16 mouse cellular contexts compared by ENCODE assay signal in the genomic region with DNA sequence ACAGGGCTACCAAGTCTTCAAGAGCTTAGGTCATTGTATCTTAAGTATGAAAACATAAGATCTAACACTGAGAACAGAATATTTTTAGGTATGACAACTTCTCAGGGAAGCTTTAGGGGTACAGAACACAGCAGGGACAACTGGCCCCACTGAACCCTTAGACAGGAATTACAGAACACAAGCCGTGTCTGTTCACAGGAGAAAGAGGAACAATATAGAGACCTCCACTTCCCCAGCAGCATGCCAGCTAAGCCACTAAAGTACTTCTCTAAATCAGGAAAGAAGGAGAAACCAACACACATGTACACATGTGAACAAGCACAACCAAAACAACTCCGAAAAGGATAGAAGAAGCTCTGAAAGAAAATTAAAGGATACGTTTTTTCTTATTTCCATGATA. TPM values are rescaled to one million over a fixed set of nuclear protein-coding genes. Genes with fewer than 3 reads are reported as not detected.
DNase-seq lines count a peak whose midpoint lies in the region; ATAC-seq and TF ChIP-seq lines count a peak whose summit lies in the region.
"Had no signal": no experiment of that assay in that cellular context is flagged by ENCODE, and none has a peak within 500 bp of the region (broad histone marks: within the 10 kb centered on the region; RNA-seq: fewer than 3 reads in every experiment).

No protein-coding gene starts in this region.

- no peak for DNase-seq in layer of hippocampus, adult 2 months (ENCODE audit: low spot score in 2 of 2)
- no peak for DNase-seq in layer of hippocampus, postnatal 25 days (ENCODE audit: extremely low spot score in 1 of 2, low spot score in 1 of 2)
- peak; percentile 24 for DNase-seq in A20 (ENCODE audit: low read depth, low spot score)
- DNase-seq in ovary, postnatal 14 days (ENCODE audit: low spot score) = no peak
- no peak for DNase-seq in hindbrain, embryonic 11.5 days (ENCODE audit: low spot score)
- DNase-seq: adrenal gland, postnatal 10 days; cerebellum, postnatal 14 days; gastrocnemius, postnatal 10 days; kidney, adult 9 months; retina, postnatal 1 day had no signal

- H3K27me3 ChIP-seq in kidney, embryonic 16.5 days (ENCODE audit: insufficient read depth, low read length) = no peaks in the 10 kb centered on the region
- no peaks in the 10 kb centered on the region for H3K27me3 ChIP-seq in hindbrain, embryonic 11.5 days (ENCODE audit: control insufficient read depth, insufficient read depth, low read length)

- ATAC-seq in common myeloid progenitor, adult 5-6 weeks (replicated peaks; ENCODE audit: low read depth, poor library complexity, severe bottlenecking) = peak; percentile 92
- peak; percentile 97 for ATAC-seq in megakaryocyte, adult 5-6 weeks (ENCODE audit: poor library complexity, severe bottlenecking)
- ATAC-seq in kidney, embryonic 16.5 days (ENCODE audit: low FRiP score, low TSS enrichment) = no peak
- ATAC-seq in hindbrain, embryonic 11.5 days (ENCODE audit: low FRiP score) = no peak
- ATAC-seq: forebrain, embryonic 16.5 days had no signal

- no peak overlapping the region for H3K4me2 ChIP-seq in kidney, embryonic 16.5 days (replicated peaks; ENCODE audit: low read depth, low read length)
- no peak overlapping the region for H3K4me2 ChIP-seq in hindbrain, embryonic 11.5 days (replicated peaks; ENCODE audit: low read depth, low read length)

- H3K9me3 ChIP-seq in kidney, embryonic 16.5 days (ENCODE audit: low read length) = peaks cover 4% of the 10 kb centered on the region; the same call in 1 of the 2 replicates
- no peaks in the 10 kb centered on the region for H3K9me3 ChIP-seq in hindbrain, embryonic 11.5 days (ENCODE audit: control insufficient read depth, low read length)
- H3K9me3 ChIP-seq: heart, embryonic 10.5 days had no signal

- peaks cover 2% of the 10 kb centered on the region; the same call in 1 of the 2 replicates for H3K36me3 ChIP-seq in kidney, embryonic 16.5 days (ENCODE audit: insufficient read depth, low read length)
- H3K36me3 ChIP-seq in hindbrain, embryonic 11.5 days (ENCODE audit: control insufficient read depth, insufficient read depth, low read length) = no peaks in the 10 kb centered on the region

- peak overlapping the region; percentile 62; the same call in 1 of the 2 replicates for H3K27ac ChIP-seq in layer of hippocampus, adult 2 months
- no peak overlapping the region for H3K27ac ChIP-seq in kidney, embryonic 16.5 days (ENCODE audit: low read length)
- H3K27ac ChIP-seq in hindbrain, embryonic 11.5 days (ENCODE audit: low read depth, low read length) = no peak overlapping the region
- H3K27ac ChIP-seq: heart, embryonic 10.5 days; midbrain, embryonic 10.5 days had no signal

- H3K4me1 ChIP-seq in kidney, embryonic 16.5 days (ENCODE audit: insufficient read depth, low read length) = no peaks in the 10 kb centered on the region
- H3K4me1 ChIP-seq in hindbrain, embryonic 11.5 days (replicated peaks; ENCODE audit: control insufficient read depth, insufficient read depth, low read length) = no peaks in the 10 kb centered on the region; the same call in 1 of the 2 replicates
- H3K4me1 ChIP-seq: heart, embryonic 10.5 days had no signal

- 85% methylated on average over 3 of the region's 3 CpGs for WGBS in kidney, embryonic 16.5 days
- WGBS in hindbrain, embryonic 11.5 days = 85% methylated on average over 3 of the region's 3 CpGs

- H3K4me3 ChIP-seq in layer of hippocampus, adult 2 months = no peak overlapping the region
- H3K4me3 ChIP-seq in kidney, embryonic 16.5 days (ENCODE audit: low read length) = no peak overlapping the region
- no peak overlapping the region for H3K4me3 ChIP-seq in hindbrain, embryonic 11.5 days (ENCODE audit: low read depth, low read length)
- H3K4me3 ChIP-seq: heart, embryonic 10.5 days; midbrain, embryonic 10.5 days had no signal

- H3K9ac ChIP-seq in kidney, embryonic 16.5 days (replicated peaks; ENCODE audit: low read length) = no peak overlapping the region
- H3K9ac ChIP-seq in hindbrain, embryonic 11.5 days (ENCODE audit: low read depth, low read length) = no peak overlapping the region

- no peak for TF ChIP-seq CTCF in layer of hippocampus, adult 2 months (conservative IDR thresholded peaks at IDR 0.05)

RNA-seq across cellular contexts. Expression of a gene that starts 30.8 kb away (rescaled TPM):
- 10 to 100 TPM; 28.2 to 28.3 TPM for total RNA-seq in layer of hippocampus, adult 2 months (2021)
- 10 to 100 TPM; 25.3 to 26.7 TPM for total RNA-seq in layer of hippocampus, postnatal 25 days (2021)
- total RNA-seq in common myeloid progenitor, adult 5-6 weeks (2017) = 4.5 and 5.8 TPM in 2 replicates
- total RNA-seq in megakaryocyte, adult 5-6 weeks (2015) = 18.9 and 19.9 TPM in 2 replicates
- 8.2 and 10.0 TPM in 2 replicates for total RNA-seq in megakaryocyte, adult 5-6 weeks (2017)
- polyA plus RNA-seq in kidney, embryonic 16.5 days (2015; fragmentation: Nextera tagmentation; extraction: Ambion mirVana) = 0.81 and 0.90 TPM in 2 replicates
- 1.5 and 2.2 TPM in 2 replicates for polyA plus RNA-seq in hindbrain, embryonic 11.5 days (2014; fragmentation: Nextera tagmentation; extraction: Ambion mirVana)

Comparison
In these comparisons a context has a peak if more than half of its experiments do, and no peak if none do; other contexts are left out.
1. ATAC-seq: peak in common myeloid progenitor, adult 5-6 weeks (single experiment) and megakaryocyte, adult 5-6 weeks (single experiment); none in kidney, embryonic 16.5 days (single experiment) and hindbrain, embryonic 11.5 days (single experiment).